Mouse (Mus musculus): Measurements from ENCODE around the gene Insig2.

The Insig2 gene

GRCm38 (mm10) chr1:121327344-121328192 lies 4.8 kb downstream of the Insig2 start:
- DNase-seq (ENCODE audit: extremely low spot score, low read depth, low spot score) = peak; percentile 63

GRCm38 (mm10) chr1:121326591-121327343 lies 5.6 kb downstream of the Insig2 start:
- DNase-seq (ENCODE audit: extremely low spot score, low read depth, low spot score) = no peak

- DNase-seq (ENCODE audit: extremely low spot score, low read depth, low spot score) = no peak
Measured at GRCm38 (mm10) chr1:121323501-121323900, 8.9 kb downstream of the Insig2 start.

GRCm38 (mm10) chr1:121314766-121315428 lies 17.5 kb downstream of the Insig2 start:
- no peak for DNase-seq (ENCODE audit: extremely low spot score, low read depth, low spot score)

GRCm38 (mm10) chr1:121313181-121313580 lies 19.2 kb downstream of the Insig2 start:
- DNase-seq (ENCODE audit: extremely low spot score, low read depth, low spot score) = no peak

GRCm38 (mm10) chr1:121312326-121312725 lies 20.1 kb downstream of the Insig2 start:
- no peak for DNase-seq (ENCODE audit: extremely low spot score, low read depth, low spot score)

GRCm38 (mm10) chr1:121296717-121297255 lies 35.6 kb downstream of the Insig2 start:
- no peak for DNase-seq (ENCODE audit: extremely low spot score, low read depth, low spot score)

GRCm38 (mm10) chr1:121293571-121293970 lies 38.8 kb downstream of the Insig2 start:
- no peak for DNase-seq (ENCODE audit: extremely low spot score, low read depth, low spot score)

GRCm38 (mm10) chr1:121290841-121291240 lies 41.5 kb downstream of the Insig2 start:
- DNase-seq (ENCODE audit: extremely low spot score, low read depth, low spot score) = no peak

- no peak for DNase-seq (ENCODE audit: extremely low spot score, low read depth, low spot score)
Measured at GRCm38 (mm10) chr1:121290340-121290739, 42.0 kb downstream of the Insig2 start.

GRCm38 (mm10) chr1:121284197-121284596 lies 48.2 kb downstream of the Insig2 start:
- no peak for DNase-seq (ENCODE audit: extremely low spot score, low read depth, low spot score)

GRCm38 (mm10) chr1:121280501-121280900 lies 51.9 kb downstream of the Insig2 start:
- DNase-seq (ENCODE audit: extremely low spot score, low read depth, low spot score) = no peak

- DNase-seq (ENCODE audit: extremely low spot score, low read depth, low spot score) = no peak
Measured at GRCm38 (mm10) chr1:121278370-121278769, 54.0 kb downstream of the Insig2 start.

GRCm38 (mm10) chr1:121277466-121277865 lies 54.9 kb downstream of the Insig2 start:
- DNase-seq (ENCODE audit: extremely low spot score, low read depth, low spot score) = no peak

- no peak for DNase-seq (ENCODE audit: extremely low spot score, low read depth, low spot score)
Measured at GRCm38 (mm10) chr1:121275961-121276506, 56.4 kb downstream of the Insig2 start.

GRCm38 (mm10) chr1:121260171-121260741 lies 72.1 kb downstream of the Insig2 start:
- DNase-seq (ENCODE audit: extremely low spot score, low read depth, low spot score) = no peak
